Mouse (Mus musculus): Measurements from ENCODE around the gene Zfp605.
"Not testable (repeated sequence)": the region's sequence is repeated elsewhere in the genome, so short reads cannot be mapped to it uniquely, and the experiment has no call there.

The Zfp605 gene

GRCm38 (mm10) chr5:110109991-110110441 is at the start of gene Zfp605:
Zfp605 (plus strand) TSS chr5:110110092.
- DNase-seq (ENCODE audit: low spot score), result peak; percentile 89

DNA sequence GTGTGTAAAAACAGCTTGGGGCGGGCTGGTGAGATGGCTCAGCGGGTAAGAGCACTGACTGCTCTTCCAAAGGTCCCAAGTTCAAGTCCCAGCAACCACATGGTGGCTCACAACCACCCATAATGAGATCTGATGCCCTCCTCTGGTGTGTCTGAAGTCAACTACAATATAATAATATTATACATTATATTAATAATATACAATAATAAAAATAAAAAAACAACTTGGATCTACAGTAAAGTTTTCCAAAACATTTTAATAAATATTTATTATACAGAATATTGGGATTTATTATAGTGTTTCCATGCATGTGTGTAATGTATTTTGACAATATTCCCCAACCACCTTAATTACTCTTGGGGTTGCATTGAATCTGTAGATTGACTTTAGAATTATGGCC is 37.5 kb upstream of the Zfp605 start, which contains the start of gene Gm17655:
TSS of gene Gm17655 (minus strand) at position 101 of the 400 bp plus-strand sequence.
- DNase-seq (ENCODE audit: low spot score), result not testable (repeated sequence)

- no peak for DNase-seq (ENCODE audit: low spot score)
Observed at GRCm38 (mm10) chr5:110082961-110083360, 26.9 kb upstream of the Zfp605 start.

DNA sequence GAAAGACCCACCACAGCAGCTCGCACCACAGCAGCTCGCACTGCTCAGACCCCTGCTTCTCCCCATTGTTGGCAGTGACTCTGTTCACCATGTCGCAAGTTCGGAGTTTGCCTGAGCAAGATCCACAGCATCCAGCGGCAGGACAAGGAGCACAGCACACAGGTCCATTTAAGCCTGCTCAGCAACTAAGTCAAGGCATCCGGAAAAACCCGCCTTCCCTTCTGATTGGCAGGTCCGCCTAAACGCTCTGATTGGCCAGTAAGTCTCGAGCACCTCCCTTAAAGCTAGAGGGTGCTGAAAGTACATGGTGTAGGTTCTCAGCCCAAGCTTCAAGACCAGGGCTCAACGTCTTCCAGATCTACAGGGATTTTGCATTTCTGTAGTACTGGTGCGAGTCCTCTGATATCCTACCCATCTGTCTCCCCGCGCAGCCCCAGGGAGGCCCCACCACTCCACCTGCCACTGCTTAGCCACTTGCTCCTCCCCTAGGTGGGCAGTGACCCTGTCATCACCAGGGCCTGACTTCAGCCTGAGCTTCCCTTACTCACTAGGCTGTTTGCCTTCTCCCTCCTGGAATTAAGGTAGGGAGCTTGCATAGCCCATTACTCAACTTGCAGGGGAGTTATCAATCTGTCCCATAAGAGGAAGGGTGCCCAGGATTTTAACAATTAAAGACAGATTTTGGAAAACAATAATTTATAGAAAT is 23.6 kb upstream of the Zfp605 start:
- DNase-seq (ENCODE audit: low spot score), result no peak

- no peak for DNase-seq (ENCODE audit: low spot score)
Observed at GRCm38 (mm10) chr5:110091546-110091945, 18.3 kb upstream of the Zfp605 start.

- DNase-seq (ENCODE audit: low spot score), result peak; percentile 94
Observed at GRCm38 (mm10) chr5:110094030-110094846, 15.7 kb upstream of the Zfp605 start, which contains the start of gene Gm35315. Gm35315 (minus strand) TSS chr5:110094420.

DNA sequence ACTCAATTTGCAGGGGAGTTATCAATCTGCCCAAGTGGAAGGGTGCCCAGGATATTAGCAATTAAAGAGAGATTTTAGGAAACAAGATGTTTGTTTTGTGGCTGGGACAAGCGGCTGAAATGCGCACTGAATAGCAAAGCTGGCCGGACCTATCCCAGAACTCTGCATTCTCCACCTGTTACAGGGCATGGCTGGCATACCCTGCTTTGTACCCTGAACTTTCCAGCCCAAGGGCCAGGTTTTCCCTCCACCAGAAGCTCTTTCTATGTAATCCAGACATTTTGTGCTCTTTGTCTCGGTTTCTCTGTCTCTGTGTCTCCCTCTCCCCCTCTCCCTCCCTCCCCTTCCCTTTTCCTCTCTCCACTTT is 15.1 kb upstream of the Zfp605 start:
- DNase-seq (ENCODE audit: low spot score), result no peak

DNA sequence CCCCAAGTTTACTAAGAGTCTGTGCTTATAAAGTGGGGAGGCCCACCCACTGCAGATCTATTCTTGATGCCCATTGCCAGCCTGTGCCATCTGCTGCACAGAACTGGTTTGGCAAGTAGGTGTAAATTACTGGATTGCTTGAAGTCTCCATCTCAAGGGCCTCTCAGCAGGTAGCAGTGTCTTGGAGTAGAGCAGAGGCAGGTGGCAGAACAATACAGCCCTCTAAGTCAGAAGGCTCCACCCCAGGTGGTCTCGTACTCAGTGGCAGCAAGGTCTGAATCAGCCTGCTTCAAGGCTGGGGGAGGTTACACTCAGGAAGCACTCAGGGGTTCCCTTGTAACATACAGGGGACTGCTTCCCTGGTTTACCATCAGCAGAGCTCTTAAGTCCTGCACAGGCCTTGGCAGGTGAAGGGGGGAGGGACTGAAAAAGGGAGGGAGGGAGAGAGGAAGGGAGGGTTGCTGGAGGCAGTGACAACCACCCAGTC is 10.9 kb upstream of the Zfp605 start:
- no peak for DNase-seq (ENCODE audit: low spot score)

DNA sequence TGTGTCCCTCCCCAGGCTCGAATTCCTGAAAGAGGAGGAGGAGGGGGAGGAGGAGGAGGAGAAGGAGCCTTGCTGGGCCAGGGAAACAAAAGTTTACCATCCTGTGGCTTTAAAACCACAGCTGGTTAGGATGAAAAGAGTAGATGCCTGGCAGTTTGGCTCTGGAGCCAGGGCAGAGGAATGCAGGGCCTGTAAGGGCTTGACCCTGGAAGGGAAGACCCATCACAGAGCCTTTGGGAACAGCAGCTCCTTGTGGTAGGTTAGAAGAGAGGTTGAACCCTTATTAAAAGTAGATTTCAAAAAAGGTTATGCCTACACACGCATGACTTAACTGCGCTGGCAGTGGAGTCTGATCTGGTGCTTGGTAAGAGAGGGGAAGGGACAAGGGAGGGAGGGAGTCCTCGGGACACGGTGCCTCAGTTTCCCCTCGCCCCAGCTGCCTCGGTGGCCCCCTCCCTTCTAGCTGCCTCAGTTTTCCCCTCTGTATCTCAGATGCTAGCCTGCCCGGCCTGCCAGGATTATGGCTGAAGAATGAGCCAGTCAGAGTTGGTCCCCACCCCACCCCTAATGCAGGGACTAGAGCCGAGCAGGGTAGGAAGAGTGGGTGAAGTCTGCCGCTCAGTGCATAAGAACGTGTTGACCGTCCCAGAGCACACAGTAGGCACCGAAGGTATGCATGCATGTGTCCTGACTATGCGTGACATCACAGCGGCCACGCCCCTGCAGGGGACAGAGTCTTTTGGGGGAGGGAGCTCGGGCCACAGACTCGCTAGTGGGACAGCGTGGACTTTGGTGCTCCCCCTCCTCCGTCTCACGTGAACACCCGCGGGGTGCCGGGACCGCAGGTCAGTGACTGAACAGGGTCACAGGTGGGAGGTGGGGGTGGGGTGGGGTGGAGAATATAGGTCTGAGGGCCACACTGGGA is 10.0 kb upstream of the Zfp605 start, which contains the start of gene Plcxd1:
TSS of gene Plcxd1 (plus strand) at position 314 of the 925 bp plus-strand sequence.
- DNase-seq (ENCODE audit: low spot score), result no peak

- no peak for DNase-seq (ENCODE audit: low spot score)
Observed at GRCm38 (mm10) chr5:110100921-110101631, 8.8 kb upstream of the Zfp605 start.

DNA sequence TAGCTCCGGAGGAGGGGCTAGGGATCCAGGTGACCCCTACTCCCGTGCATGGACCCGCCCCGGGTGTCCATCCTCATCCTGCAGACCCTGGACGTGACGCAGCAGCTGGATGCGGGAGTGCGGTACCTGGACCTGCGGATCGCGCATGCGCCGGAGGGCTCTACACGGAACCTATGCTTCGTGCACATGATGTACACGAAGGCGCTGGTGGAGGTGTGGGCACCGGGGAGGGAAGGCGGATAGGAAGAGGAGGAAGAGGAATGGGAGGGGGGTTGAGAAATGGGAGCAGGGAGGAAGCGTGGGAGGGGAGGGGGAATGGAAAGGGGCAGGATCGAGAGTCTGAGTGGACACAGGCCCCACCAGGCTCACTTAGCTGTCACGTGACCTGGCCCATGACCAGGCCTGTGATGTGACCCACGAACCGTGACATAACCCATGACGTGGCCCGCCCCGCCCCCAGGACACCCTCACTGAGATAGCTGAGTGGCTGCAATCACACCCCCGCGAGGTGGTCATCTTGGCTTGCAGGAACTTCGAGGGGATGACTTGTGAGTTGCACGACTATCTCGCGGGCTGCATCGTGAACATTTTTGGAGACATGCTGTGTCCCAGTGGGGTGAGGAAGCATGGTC is 8.1 kb upstream of the Zfp605 start:
- no peak for DNase-seq (ENCODE audit: low spot score)

DNA sequence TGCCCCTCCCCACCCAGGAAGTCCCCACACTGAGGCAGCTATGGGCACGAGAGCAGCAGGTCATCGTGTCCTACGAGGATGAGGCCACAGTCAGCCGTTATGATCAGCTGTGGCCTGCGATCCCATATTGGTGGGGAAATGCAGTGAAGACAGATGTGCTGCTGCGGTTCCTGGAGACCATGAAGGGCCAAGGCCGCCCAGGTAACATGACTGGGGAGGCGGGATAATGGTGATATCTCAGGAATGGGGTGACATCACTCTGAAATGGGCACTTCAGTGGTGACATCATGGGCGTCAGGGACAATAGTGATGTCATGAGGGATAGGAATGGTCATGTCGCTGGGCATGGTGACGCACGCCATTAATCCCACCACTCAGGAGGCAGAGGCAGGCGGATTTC is 7.5 kb upstream of the Zfp605 start:
- DNase-seq (ENCODE audit: low spot score), result no peak

- no peak for DNase-seq (ENCODE audit: low spot score)
Observed at GRCm38 (mm10) chr5:110102853-110103625, 6.9 kb upstream of the Zfp605 start.

DNA sequence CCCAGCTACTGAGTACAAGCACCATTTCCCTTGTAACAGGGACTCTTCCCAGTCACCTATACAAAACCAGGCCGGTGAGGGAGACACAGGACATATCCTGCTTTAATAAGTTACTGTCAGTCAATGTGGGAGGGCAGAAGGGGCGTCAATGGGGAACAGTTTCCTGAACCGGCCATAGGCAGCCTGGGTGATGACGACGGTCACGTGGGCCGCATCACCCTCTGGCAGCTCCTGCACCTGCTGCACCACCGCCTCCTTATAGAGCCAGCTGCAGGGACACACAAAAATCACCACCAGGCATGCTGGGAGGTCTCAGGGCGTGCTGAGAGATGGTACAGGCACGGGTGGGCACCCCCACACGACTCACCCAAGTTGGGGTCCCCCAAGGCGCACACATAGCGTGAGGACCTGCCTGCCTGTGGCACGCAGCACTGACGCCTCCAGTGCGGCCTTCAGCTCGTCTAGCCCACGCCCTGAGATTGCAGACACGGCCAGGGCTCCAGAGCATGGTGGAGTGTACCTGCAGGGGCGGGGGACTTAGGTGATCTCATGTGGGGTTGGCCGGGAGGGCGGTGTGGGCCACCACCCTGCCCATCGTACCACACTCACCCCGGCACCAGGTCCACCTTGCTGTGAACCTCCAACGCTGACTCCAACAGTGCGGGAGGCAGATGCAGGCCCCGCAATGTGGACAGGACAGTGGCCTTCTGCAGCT is 5.8 kb upstream of the Zfp605 start:
- DNase-seq (ENCODE audit: low spot score), result no peak

GRCm38 (mm10) chr5:110104616-110105380 is 5.1 kb upstream of the Zfp605 start:
- no peak for DNase-seq (ENCODE audit: low spot score)

DNA sequence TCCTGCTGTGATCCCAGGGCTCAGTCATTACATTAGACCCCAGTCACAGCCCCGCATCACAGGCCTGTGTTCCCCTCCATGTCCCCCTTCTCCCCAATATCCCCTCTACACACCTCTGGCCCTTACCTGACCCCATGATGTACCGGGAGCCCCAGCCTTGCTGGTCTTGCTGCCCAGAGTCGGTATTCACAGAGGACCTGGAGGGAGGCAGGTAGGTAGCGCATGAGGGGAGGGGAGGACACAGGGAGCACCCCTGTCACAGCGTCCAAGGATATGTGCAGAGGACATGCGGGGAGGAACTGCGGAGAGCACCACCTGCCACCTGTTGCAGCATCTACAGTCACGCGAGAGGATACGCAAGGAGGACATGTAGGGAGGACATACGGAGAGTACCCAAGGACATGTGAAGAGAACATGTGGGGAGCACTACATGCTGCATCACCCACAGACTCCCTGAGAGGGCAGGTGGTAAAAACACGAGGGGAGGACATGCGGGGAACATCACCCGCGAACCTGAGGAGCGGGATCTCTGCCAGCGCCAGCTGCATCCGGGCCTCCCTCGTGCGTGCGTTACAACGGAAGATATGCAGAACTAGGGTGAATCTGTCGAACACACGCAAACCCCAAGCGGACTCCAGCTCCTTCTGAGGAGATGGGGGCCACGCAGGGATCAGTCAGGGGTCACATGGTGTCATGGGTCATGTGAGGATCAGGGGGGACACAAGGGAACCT is 3.6 kb upstream of the Zfp605 start:
- DNase-seq (ENCODE audit: low spot score), result no peak

GRCm38 (mm10) chr5:110106901-110107564 is 2.9 kb upstream of the Zfp605 start:
- DNase-seq (ENCODE audit: low spot score), result no peak
